Mouse (Mus musculus): ENCODE data around the gene Trip4.

Trip4 gene

DNA sequence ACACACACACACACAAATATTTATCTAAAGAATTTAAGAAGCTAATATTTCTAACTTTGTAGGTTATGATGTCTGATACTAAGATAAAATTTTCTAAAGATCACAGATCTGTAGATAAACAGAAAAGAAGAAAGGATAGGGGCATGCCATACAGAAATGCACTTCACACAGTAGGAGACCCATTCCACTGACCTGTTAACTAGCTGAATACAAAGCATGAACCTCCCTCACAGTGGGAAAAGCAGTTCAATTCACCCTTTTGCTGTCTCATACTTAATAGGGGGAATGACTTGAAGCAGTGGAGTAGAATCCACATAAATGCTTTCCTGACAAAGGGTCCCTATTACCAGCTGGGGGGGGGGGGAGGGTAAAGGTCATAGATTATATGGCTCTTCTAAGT, 75.0 kb downstream of the Trip4 start:
- no peak for DNase-seq

GRCm38 (mm10) chr9:65833230-65833629, 75.4 kb downstream of the Trip4 start:
- DNase-seq = no peak

DNA sequence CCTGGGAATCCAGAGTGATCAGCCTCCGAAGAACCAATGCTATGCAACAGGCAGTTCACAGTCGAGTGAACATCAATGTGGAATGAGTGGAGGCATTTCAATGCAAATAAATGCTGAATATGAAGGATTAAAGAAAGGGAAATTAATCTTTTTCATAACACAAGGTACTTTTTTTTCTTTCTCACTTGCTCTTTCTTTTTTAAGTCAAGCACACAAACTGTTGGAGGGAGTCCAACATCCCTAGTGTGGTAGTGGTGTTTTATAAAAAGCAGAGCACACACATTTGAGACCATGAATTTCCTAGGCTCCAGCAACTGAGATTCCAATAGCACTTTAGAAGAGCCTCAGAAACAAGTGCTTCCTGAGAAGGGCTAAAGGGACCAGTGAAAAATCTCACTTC, 76.6 kb downstream of the Trip4 start:
- DNase-seq = no peak

GRCm38 (mm10) chr9:65831164-65831563, 77.4 kb downstream of the Trip4 start:
- no peak for DNase-seq

DNA sequence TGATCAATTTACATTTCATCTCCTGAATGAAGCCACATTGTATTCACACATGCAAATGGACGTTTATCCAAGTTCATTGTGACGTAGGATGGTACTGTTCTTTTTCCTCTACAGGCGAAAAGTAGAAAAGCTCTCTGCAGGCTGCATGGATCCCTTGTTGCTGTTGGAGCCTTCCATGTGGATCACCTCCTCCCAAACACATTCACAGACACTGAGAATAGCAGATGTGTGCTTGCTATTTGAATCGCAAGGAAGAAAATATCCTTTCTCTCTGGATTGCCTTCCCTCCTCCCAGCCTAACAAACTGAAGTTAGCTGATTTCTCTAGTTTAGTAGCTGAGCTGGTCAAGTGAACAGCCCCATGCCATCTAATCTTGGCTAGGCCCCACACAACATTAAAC, 78.3 kb downstream of the Trip4 start:
- DNase-seq = no peak

- DNase-seq = no peak
These were observed 79.2 kb downstream of the Trip4 start for GRCm38 (mm10) chr9:65829410-65829809.

DNA sequence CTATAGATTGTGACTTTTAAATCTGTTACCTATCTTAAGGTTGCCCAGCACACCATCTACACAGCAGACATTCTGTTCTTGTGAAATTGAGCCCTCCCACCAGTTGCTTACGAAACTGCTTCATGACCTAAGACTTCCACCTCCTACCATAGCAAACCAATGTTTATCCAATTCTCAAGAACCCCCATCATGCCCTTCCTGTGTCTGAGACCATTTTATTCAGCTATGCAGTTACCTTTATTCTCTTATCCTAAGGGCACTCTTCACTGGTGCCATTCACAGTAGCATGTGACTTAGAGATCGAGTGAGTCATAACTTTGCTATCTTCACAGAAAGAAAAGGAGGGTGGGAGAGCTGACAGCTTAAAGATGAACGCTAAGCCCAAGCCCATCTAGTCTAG, 80.1 kb downstream of the Trip4 start:
- DNase-seq = no peak

DNA sequence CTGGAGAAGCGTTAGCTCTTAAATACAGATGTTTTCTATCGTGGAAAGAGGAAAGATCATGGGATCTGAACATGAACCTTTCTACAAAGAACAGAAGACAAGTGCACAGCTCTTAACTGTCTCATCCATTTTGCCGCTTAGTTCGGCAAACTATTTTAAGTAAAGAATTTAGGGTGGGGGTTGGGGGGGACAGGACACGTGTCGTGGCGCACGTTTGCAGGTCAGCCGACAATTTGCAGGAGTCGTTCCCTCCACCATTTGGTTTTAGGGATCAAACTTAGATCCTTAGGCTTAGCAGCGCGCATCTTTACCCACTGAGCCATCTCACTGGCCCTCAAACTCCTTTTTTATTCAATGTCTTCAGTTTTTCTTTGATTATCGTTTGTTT, 80.6 kb downstream of the Trip4 start:
- no peak for DNase-seq

- peak; percentile 94 for DNase-seq
These were observed 81.1 kb downstream of the Trip4 start, which contains the start of gene Zfp609 for GRCm38 (mm10) chr9:65827344-65828015. Gene Zfp609, minus strand, starts transcription at chr9:65827564.

DNA sequence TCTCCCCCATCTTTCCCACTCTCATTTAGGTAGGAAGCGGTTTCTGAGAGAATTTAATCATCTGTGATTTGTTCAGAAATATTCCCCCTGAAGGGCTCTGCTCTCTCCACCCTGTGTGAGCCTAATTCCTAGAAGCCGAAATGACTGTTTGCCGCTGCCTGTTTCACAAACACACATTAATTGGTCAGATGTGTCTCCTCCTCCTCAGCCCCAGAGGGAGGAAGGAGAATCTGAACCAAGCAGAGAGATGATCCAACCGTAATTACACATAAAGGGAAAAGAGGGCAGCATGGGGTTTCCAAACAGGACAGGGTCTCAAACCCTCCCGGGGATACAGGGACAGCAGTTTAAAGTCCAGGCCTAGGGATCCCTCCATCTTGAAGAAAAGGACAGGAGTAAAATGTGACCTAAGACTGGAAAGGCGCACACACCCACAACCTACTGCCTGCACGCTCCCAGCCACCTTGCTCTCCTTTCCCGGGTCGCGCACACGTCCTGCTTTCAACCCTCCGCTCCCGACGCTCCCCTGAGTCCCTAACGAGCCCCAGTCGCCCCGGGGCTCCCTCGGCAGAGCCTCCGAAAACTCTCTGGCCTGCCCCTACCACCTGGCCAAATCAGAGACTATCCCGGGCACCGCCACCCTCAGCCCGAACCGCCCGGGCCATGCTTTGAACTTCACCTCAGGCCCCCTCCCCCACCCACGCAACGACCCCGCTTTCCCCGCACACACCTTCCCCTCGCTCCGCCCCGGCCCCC, 81.8 kb downstream of the Trip4 start:
- DNase-seq = peak; percentile 47

DNA sequence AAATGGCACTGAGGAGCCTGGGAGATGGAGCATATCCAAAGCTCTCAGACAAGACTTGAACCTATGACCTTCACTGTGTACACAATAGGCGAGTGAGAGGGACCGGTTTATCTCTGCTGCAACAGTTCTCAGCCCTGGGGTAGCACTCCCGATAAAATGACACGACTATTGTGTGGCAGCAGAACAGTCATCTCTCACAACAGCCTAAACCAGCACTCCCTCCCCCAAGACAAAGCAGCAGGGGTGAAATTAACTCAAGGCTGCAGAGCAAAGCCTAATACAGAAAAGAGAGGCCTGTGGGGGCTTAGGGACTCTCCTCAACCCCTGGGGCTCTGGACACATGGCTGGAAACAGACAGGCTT, 82.4 kb downstream of the Trip4 start:
- no peak for DNase-seq

GRCm38 (mm10) chr9:65823716-65824462, 84.7 kb downstream of the Trip4 start:
- DNase-seq = no peak

DNA sequence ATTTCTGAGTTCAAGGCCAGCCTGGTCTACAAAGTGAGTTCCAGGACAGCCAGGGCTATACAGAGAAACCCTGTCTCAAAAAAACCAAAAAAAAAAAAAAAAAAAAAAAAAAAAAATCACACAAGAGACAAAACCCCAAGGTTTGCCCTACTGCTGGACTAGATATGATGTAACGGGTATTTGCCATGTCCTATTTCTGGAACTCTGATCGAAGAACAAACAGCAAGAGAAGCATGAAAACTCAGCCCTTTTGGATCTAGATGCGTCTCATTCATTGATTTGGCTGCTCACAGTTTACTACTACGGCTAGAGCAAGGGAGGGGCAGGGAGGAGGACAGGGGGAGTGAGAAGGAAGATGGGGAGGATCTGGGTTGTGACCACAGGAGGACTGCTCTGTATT, 86.6 kb downstream of the Trip4 start:
- DNase-seq = no peak

GRCm38 (mm10) chr9:65820301-65820700, 88.3 kb downstream of the Trip4 start:
- no peak for DNase-seq

- no peak for DNase-seq
These were observed 90.2 kb downstream of the Trip4 start for GRCm38 (mm10) chr9:65818402-65818801.

DNA sequence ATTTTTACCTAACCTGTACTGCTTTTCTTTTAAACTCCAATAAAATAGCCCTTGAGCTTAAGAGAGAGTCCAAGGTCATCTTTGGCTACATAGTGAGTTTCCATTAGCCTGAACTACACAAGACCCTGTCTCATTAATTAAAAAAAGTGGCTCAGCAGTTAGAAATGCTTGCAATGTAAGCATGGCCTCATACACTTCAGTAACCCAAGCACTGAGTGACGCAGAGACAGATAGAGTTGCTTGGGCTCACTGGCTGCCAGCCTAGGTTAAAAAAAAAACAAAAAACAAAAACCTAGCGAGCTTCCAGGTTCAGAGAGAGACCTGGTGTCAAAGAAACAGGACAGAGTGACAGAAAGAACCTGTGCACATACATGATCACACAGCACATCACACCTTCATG, 95.8 kb downstream of the Trip4 start:
- DNase-seq = no peak

DNA sequence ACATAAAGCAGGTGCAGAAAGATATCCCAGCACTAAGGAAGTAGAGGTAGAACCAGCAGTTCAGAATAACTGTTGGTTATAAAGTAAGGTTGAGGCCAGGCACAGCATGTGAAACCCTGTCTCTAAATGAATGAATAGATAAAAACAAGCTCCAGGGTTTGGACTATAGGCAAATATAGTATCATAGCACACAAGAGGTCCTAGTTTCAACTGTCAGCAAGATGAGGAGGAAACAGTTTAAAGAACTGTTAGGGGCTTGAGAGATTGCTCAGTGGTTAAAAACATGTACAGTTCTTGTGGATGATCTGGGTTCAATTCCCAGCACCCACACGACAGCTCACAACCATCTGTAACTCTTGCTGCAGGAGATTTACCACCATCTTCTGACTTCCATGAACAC, 96.8 kb downstream of the Trip4 start:
- DNase-seq = no peak

DNA sequence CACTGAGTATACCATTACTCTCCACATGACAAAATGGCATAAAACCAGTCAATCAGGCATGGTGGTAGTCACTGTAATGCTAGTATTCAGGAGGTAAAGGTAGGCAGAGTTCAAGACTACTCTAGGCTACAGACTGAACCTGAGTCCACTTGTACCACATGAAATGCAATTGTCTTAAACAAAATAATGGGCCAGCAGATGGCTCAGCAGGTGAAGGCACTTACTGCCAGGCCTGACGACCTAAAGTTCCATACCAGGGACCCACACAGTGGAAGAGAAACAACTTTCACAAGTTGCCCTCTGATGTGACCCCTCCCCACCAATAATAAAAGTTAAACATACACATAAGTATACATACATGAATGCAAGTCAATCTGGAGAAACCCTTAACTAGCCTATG, 100.8 kb downstream of the Trip4 start:
- DNase-seq = no peak

DNA sequence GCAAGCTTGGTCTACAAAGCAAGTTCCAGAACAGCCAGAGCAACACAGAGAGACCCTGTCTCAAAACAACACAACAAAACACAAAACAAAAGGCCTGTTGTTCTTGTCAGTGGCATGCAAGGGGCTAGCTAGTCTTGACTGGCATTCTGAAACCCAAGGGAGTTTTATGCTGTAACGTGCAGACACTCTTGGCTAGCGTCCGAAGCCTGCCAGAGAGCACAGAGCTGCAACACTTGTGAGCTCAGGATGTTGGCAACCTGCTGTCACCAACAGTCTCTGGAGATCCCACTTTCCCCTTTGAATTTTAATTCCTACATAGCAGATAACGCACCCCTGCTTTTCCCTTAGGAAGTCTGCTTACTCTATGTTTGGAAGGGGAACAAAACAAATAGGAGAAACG, 101.3 kb downstream of the Trip4 start:
- no peak for DNase-seq

DNA sequence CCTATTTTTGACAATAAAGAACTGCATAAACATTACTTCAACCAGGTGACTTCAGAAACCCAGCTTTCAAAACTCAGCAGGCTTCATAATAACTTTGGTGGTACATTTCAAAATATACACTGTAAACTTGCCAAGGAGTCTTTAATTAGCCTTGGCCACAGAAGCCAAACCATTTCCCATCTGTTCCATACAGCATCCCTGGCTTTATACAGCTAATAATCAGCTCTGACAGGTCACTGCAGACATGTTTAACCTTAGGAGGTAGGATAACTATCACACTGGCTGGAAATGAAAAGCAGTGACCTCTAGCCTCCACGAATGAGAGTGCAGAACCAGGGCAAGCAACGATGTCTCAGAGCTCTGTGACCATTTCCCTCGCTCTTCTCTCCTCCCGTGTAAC, 108.8 kb downstream of the Trip4 start:
- peak; percentile 26 for DNase-seq

- DNase-seq = no peak
These were observed 112.9 kb downstream of the Trip4 start for GRCm38 (mm10) chr9:65795651-65796050.

GRCm38 (mm10) chr9:65794313-65794712, 114.3 kb downstream of the Trip4 start:
- no peak for DNase-seq

DNA sequence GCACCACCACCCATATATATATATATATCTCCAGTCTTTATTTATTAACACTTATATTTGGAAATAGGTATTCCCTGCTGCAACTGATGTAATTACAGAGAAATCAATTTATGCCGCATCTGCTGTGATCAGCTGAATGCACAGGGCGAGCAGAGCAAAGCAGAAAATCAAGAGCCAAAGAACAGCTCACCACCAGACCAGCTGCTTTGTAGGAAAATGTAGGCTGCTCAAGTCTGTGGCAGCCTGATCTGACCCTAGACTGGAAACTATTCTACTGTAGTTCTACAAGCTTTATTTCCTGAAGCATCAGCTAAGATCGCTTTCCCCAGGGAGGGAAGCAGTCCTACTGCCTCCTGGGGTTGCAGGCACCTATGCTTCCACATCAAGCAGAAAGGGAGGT, 115.1 kb downstream of the Trip4 start:
- DNase-seq = no peak

GRCm38 (mm10) chr9:65793086-65793485, 115.5 kb downstream of the Trip4 start:
- DNase-seq = no peak
